Mouse (Mus musculus): ENCODE results near the gene En1.

Gene En1

GRCm38 (mm10) chr1:120600149-120600445, 2.1 kb upstream of the En1 start:
- DNase-seq (ENCODE audit: low spot score), result peak; percentile 43

- peak; percentile 33 for DNase-seq (ENCODE audit: low spot score)
Observed at GRCm38 (mm10) chr1:120600516-120601252, 1.5 kb upstream of the En1 start.

- peak; percentile 27 for DNase-seq (ENCODE audit: low spot score)
Observed at GRCm38 (mm10) chr1:120601253-120601836, 873 bp upstream of the En1 start.

- peak; percentile 54 for DNase-seq (ENCODE audit: low spot score)
Observed at GRCm38 (mm10) chr1:120602876-120603655, 848 bp downstream of the En1 start.

GRCm38 (mm10) chr1:120603656-120604051, 1.4 kb downstream of the En1 start:
- peak; percentile 68 for DNase-seq (ENCODE audit: low spot score)

- no peak for DNase-seq (ENCODE audit: low spot score)
Observed at GRCm38 (mm10) chr1:120604431-120605142, 2.4 kb downstream of the En1 start.

- DNase-seq (ENCODE audit: low spot score), result peak; percentile 33
Observed at GRCm38 (mm10) chr1:120605143-120605435, 2.9 kb downstream of the En1 start.

- DNase-seq (ENCODE audit: low spot score), result no peak
Observed at GRCm38 (mm10) chr1:120605521-120606310, 3.5 kb downstream of the En1 start.

GRCm38 (mm10) chr1:120606641-120607575, 4.7 kb downstream of the En1 start:
- DNase-seq (ENCODE audit: low spot score), result peak; percentile 61

GRCm38 (mm10) chr1:120607576-120608400, 5.6 kb downstream of the En1 start:
- peak; percentile 50 for DNase-seq (ENCODE audit: low spot score)

- DNase-seq (ENCODE audit: low spot score), result no peak
Observed at GRCm38 (mm10) chr1:120608461-120608860, 6.2 kb downstream of the En1 start.

- no peak for DNase-seq (ENCODE audit: low spot score)
Observed at GRCm38 (mm10) chr1:120609611-120610010, 7.4 kb downstream of the En1 start.

GRCm38 (mm10) chr1:120613461-120614306, 11.5 kb downstream of the En1 start:
- no peak for DNase-seq (ENCODE audit: low spot score)

GRCm38 (mm10) chr1:120614307-120615100, 12.3 kb downstream of the En1 start:
- no peak for DNase-seq (ENCODE audit: low spot score)

- DNase-seq (ENCODE audit: low spot score), result no peak
Observed at GRCm38 (mm10) chr1:120615521-120615920, 13.3 kb downstream of the En1 start.

GRCm38 (mm10) chr1:120615927-120616326, 13.7 kb downstream of the En1 start:
- no peak for DNase-seq (ENCODE audit: low spot score)

- DNase-seq (ENCODE audit: low spot score), result no peak
Observed at GRCm38 (mm10) chr1:120621383-120621782, 19.2 kb downstream of the En1 start.
